Mouse (Mus musculus): ENCODE measurements around the gene Gm14525. TPM values are rescaled to one million over a fixed set of nuclear protein-coding genes. Genes with fewer than 3 reads are reported as not detected.
"Not testable (repeated sequence)": the region's sequence is repeated elsewhere in the genome, so short reads cannot be mapped to it uniquely, and the experiment has no call there.

The Gm14525 gene
- not detected for total RNA-seq (2021)

- DNase-seq (ENCODE audit: extremely low spot score in 1 of 2, low spot score in 1 of 2): not testable (repeated sequence)
These were observed at the start of gene Gm14525 for GRCm38 (mm10) chrX:26702538-26702937. Gene Gm14525 (minus strand): TSS chrX:26702638.

Other genes starting within 250 kb of the Gm14525 start
- not detected for gene Slx, start 157.1 kb downstream of the Gm14525 start, total RNA-seq (2021)
- gene Gm6121, start 233.1 kb upstream of the Gm14525 start, total RNA-seq (2021): not detected

Data from layer of hippocampus, postnatal 25 days (tissue).